ENCODE assay signal across 9 mouse cellular contexts in the genomic region with DNA sequence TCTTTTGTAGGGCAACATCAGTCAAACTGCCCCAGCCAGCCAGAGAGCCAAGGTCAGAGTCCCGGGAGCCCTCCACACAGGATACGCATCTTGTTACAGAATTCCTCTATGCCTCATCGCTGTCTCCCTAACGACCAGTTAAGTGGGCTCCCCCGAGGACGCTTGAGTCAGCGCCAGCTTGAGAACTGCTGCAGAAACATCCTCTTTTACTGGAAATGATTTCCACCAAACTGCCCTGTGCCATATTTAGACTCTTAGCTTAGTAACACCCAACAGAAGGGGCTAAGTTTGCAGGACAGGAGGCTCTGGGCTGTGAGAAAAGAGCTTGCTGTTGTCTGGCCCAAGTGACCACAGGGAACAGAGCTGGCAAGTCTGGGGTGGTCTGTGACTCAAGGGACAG.
A peak's percentile ranks its signal among the peaks of the same experiment; 100 is the strongest.
DNase-seq lines count a peak whose midpoint lies in the region; ATAC-seq and TF ChIP-seq lines count a peak whose summit lies in the region.
"Had no signal": no experiment of that assay in that cellular context is flagged by ENCODE, and none has a peak within 500 bp of the region (broad histone marks: within the 10 kb centered on the region; RNA-seq: fewer than 3 reads in every experiment).

No protein-coding gene starts in this region.

- H3K9me3 ChIP-seq in lung, postnatal 0 days (ENCODE audit: low read length): no peaks in the 10 kb centered on the region
- no peaks in the 10 kb centered on the region for H3K9me3 ChIP-seq in midbrain, postnatal 0 days (ENCODE audit: low read length)
- H3K9me3 ChIP-seq in intestine, postnatal 0 days (ENCODE audit: control insufficient read depth): no peaks in the 10 kb centered on the region
- H3K9me3 ChIP-seq: heart, embryonic 15.5 days; midbrain, embryonic 12.5 days had no signal

- H3K4me2 ChIP-seq in lung, postnatal 0 days (replicated peaks; ENCODE audit: low read depth, low read length): no peak overlapping the region
- H3K4me2 ChIP-seq in midbrain, postnatal 0 days (ENCODE audit: low read depth, low read length, poor library complexity, severe bottlenecking): no peak overlapping the region
- no peak overlapping the region for H3K4me2 ChIP-seq in intestine, postnatal 0 days (replicated peaks; ENCODE audit: low read depth)
- H3K4me2 ChIP-seq: heart, embryonic 15.5 days; midbrain, embryonic 12.5 days had no signal

- no peaks in the 10 kb centered on the region for H3K27me3 ChIP-seq in lung, postnatal 0 days (replicated peaks; ENCODE audit: insufficient read depth, low read length)
- H3K27me3 ChIP-seq in midbrain, postnatal 0 days (ENCODE audit: insufficient read depth, low read length): no peaks in the 10 kb centered on the region
- no peaks in the 10 kb centered on the region for H3K27me3 ChIP-seq in intestine, postnatal 0 days (replicated peaks; ENCODE audit: control insufficient read depth, insufficient read depth, low read length)
- H3K27me3 ChIP-seq: heart, embryonic 15.5 days had no signal

- TF ChIP-seq EP300 in lung, postnatal 0 days (IDR thresholded peaks at IDR 0.05): no peak

- ATAC-seq in lung, postnatal 0 days: peak; percentile 53; the same call in 1 of the 2 replicates
- no peak for ATAC-seq in midbrain, postnatal 0 days (ENCODE audit: low FRiP score)
- no peak for ATAC-seq in intestine, postnatal 0 days

- DNase-seq in lung, postnatal 0 days (ENCODE audit: low spot score): peak; percentile 36
- DNase-seq in lung, postnatal 25 days (ENCODE audit: low spot score): no peak
- DNase-seq in cerebellum, postnatal 14 days: peak; percentile 13 to 30
- DNase-seq in frontal cortex, postnatal 14 days (ENCODE audit: low spot score in 2 of 2): peak; percentile 14 to 16
- peak; percentile 83 for DNase-seq in midbrain, postnatal 0 days (ENCODE audit: low spot score)
- DNase-seq in kidney, adult 8-10 months: no peak

- H3K4me1 ChIP-seq in lung, postnatal 0 days (ENCODE audit: insufficient read depth, low read depth, low read length): no peaks in the 10 kb centered on the region
- H3K4me1 ChIP-seq in midbrain, postnatal 0 days (ENCODE audit: insufficient read depth, low read length): no peaks in the 10 kb centered on the region
- H3K4me1 ChIP-seq in intestine, postnatal 0 days (replicated peaks; ENCODE audit: control insufficient read depth, insufficient read depth, low read length): no peaks in the 10 kb centered on the region
- H3K4me1 ChIP-seq: heart, embryonic 15.5 days had no signal

- 29% methylated on average over 7 of the region's 7 CpGs for WGBS in lung, postnatal 0 days
- 16% methylated on average over 7 of the region's 7 CpGs for WGBS in midbrain, postnatal 0 days
- 49% methylated on average over 7 of the region's 7 CpGs for WGBS in intestine, postnatal 0 days

- H3K27ac ChIP-seq in lung, postnatal 0 days (ENCODE audit: low read length): no peak overlapping the region
- no peak overlapping the region for H3K27ac ChIP-seq in midbrain, postnatal 0 days (ENCODE audit: low read depth, low read length)
- no peak overlapping the region for H3K27ac ChIP-seq in intestine, postnatal 0 days (ENCODE audit: low read depth, low read length)
- H3K27ac ChIP-seq: heart, embryonic 15.5 days; midbrain, embryonic 12.5 days had no signal

- no peak overlapping the region for H3K9ac ChIP-seq in lung, postnatal 0 days (replicated peaks; ENCODE audit: low read depth)
- no peak overlapping the region for H3K9ac ChIP-seq in midbrain, postnatal 0 days (replicated peaks; ENCODE audit: low read length, poor library complexity, severe bottlenecking)
- no peak overlapping the region for H3K9ac ChIP-seq in intestine, postnatal 0 days (ENCODE audit: low read depth, low read length)
- H3K9ac ChIP-seq: heart, embryonic 15.5 days; midbrain, embryonic 12.5 days had no signal

- H3K4me3 ChIP-seq in lung, postnatal 0 days (ENCODE audit: low read depth, low read length): no peak overlapping the region
- H3K4me3 ChIP-seq in midbrain, postnatal 0 days (ENCODE audit: low read depth, low read length): no peak overlapping the region
- no peak overlapping the region for H3K4me3 ChIP-seq in intestine, postnatal 0 days (ENCODE audit: low read depth, low read length)
- H3K4me3 ChIP-seq: heart, embryonic 15.5 days; midbrain, embryonic 12.5 days had no signal

- H3K36me3 ChIP-seq in lung, postnatal 0 days (ENCODE audit: insufficient read depth, low read length): no peaks in the 10 kb centered on the region
- no peaks in the 10 kb centered on the region for H3K36me3 ChIP-seq in midbrain, postnatal 0 days (ENCODE audit: insufficient read depth, low read length)
- H3K36me3 ChIP-seq in intestine, postnatal 0 days (ENCODE audit: control insufficient read depth, insufficient read depth): no peaks in the 10 kb centered on the region
- H3K36me3 ChIP-seq: heart, embryonic 15.5 days; midbrain, embryonic 12.5 days had no signal

- TF ChIP-seq CTCF in lung, postnatal 0 days (IDR thresholded peaks at IDR 0.05): no peak
- no peak for TF ChIP-seq CTCF in midbrain, postnatal 0 days (IDR thresholded peaks at IDR 0.05)
- no peak for TF ChIP-seq CTCF in intestine, postnatal 0 days (IDR thresholded peaks at IDR 0.05; ENCODE audit: low read depth)

Comparison
In these comparisons a context has a peak if more than half of its experiments do, and no peak if none do; other contexts are left out.
1. DNase-seq: peak in lung, postnatal 0 days (single experiment), cerebellum, postnatal 14 days (2 of 2), frontal cortex, postnatal 14 days (2 of 2) and midbrain, postnatal 0 days (single experiment); none in lung, postnatal 25 days (single experiment) and kidney, adult 8-10 months (0 of 2).